Mouse (Mus musculus) ES-Bruce4 (cell line): ENCODE measurements around the gene Unc5cl. TPM values are rescaled to one million over a fixed set of nuclear protein-coding genes. Genes with fewer than 3 reads are reported as not detected.

Experiments used
- H3K27ac ChIP-seq: 2 replicates; pipeline ENCODE4 v1.5.1; 2012; ENCODE audit warnings: low read length, inconsistent platforms; ENCODE audit not compliant: insufficient read depth
- H3K27me3 ChIP-seq: 2 replicates; pipeline ENCODE4 v1.6.1; 2012; ENCODE audit warnings: mild to moderate bottlenecking, low read length, inconsistent platforms; ENCODE audit not compliant: control insufficient read depth, poor library complexity, insufficient read depth, severe bottlenecking
- H3K36me3 ChIP-seq: 2 replicates; pipeline ENCODE4 v1.6.1; 2012; ENCODE audit warnings: inconsistent platforms, mild to moderate bottlenecking, low read length, moderate library complexity; ENCODE audit not compliant: control insufficient read depth, poor library complexity, insufficient read depth, severe bottlenecking
- H3K4me1 ChIP-seq: one replicate; pipeline ENCODE4 v1.8.1; 2011; ENCODE audit warnings: low read length; ENCODE audit not compliant: control insufficient read depth, insufficient read depth
- H3K4me3 ChIP-seq: 2 replicates; pipeline ENCODE4 v1.5.1; 2011; ENCODE audit warnings: low read depth, mild to moderate bottlenecking, low read length
- H3K9ac ChIP-seq: 2 replicates; pipeline ENCODE4 v1.6.1; 2012; ENCODE audit warnings: low read depth, mild to moderate bottlenecking, inconsistent platforms; ENCODE audit not compliant: poor library complexity, severe bottlenecking
- H3K9me3 ChIP-seq: replicated peaks from 2 replicates; pipeline ENCODE4 v1.6.1; 2012; ENCODE audit warnings: mild to moderate bottlenecking, low read length, inconsistent platforms; ENCODE audit not compliant: control insufficient read depth, poor library complexity, insufficient read depth, severe bottlenecking
- CTCF ChIP-seq: IDR thresholded peaks from one replicate; pipeline ENCODE4 v1.8.1; 2011; ENCODE audit warnings: low read depth, low read length
- EP300 ChIP-seq: IDR thresholded peaks from 2 replicates; pipeline ENCODE4 v1.6.1; 2011; ENCODE audit warnings: low read depth, low read length; ENCODE audit not compliant: insufficient read depth
- POLR2A ChIP-seq: IDR thresholded peaks from one replicate; pipeline ENCODE4 v1.8.1; 2011; ENCODE audit warnings: low read length; ENCODE audit not compliant: insufficient read depth
- polyA plus RNA-seq: library from polyadenylated mRNA; stranded (reverse); fragments of >200 nt; gene quantifications from 2 replicates; pipeline ENCODE4 v1.2.4, GENCODE M21; 2011; ENCODE audit warnings: low read depth; ENCODE audit not compliant: missing spikeins, insufficient read depth, insufficient read length

The Unc5cl gene
- polyA plus RNA-seq, 1 experiment, result 0.90 TPM

DNA sequence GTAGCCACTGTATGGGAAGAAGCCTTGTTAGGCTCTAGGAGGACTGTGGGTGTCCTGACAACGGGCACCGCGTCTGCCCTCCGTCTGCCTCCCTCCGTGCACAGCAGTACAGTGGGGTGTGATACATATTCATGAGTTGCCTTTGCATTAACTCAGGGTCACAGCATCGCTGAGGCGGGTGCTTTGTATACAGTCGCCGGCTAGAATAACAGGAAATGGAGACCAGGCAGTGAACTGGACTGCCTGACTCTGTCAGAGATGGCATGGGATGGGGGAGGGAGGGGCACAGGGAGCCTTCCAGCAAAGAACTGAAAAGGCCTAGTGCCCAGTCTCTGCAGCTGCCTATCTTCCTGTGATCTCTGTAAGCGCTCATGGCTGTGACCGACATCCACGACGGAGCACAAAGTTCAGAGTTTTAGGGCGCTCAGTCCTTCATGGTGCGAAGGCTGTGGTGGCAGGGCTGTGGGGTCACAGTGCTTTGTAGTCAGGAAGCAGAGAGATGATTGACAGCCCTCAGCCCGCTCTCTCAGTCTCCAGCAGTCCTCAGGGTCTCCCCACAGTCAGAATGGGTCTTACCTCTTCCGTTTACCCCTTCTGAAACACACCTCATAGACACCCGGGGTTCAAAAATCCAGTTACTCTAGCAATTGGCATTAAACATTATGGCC, 58.0 kb downstream of the Unc5cl start:
- Histone ChIP-seq H3K36me3 (no peaks in the 10 kb centered on the region), H3K4me3 (no peak overlapping the region), H3K27me3 (no peaks in the 10 kb centered on the region), H3K27ac (no peak overlapping the region), H3K9ac (no peak overlapping the region), H3K4me1 (no peaks in the 10 kb centered on the region), H3K9me3 (no peaks in the 10 kb centered on the region)
- TF ChIP-seq CTCF (no peak), POLR2A (no peak), EP300 (no peak)

DNA sequence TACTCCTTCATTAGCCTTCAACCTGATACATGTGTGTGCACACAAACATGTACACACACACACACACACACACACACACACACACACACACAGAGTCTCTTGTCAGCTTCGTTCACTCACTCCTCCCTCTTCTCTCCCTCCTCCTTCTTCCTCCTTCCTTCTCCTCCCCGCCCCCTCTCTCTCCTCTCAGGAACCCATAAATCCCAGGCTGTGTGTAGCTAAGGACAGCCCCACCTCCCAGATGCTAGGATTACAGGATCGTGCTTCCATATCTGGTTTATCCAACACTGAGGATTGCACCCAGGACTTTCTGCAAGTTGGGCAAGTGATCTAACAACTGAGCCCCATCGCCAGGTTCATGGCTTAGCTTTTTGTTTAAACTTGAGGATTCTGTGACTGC, 59.9 kb downstream of the Unc5cl start:
- H3K9ac ChIP-seq, result no peak overlapping the region
- no peak overlapping the region for H3K27ac ChIP-seq

DNA sequence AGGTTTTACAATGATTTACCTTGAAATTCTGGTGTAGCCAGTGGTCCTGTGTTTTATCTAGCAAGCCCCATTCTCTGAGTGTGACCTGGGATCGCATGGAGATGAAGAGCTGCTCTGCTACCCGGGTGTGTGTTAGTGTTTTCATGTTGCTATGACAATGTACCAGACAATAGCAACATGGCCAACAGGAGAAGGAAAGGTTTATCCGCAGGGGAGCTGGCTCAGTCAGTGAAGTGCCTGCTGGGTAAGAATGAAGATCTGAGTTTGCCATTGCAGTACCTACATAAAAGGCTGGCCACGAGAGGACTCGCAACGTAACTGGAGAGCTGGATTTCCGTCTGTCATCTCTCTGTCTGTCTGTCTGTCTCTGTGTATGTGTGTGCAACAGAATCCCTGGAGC, 64.3 kb downstream of the Unc5cl start:
- Histone ChIP-seq H3K4me3 (no peak overlapping the region), H3K4me1 (no peaks in the 10 kb centered on the region), H3K27me3 (no peaks in the 10 kb centered on the region), H3K9me3 (peaks cover 5% of the 10 kb centered on the region; the same call in 1 of the 2 replicates), H3K9ac (no peak overlapping the region), H3K36me3 (no peaks in the 10 kb centered on the region), H3K27ac (no peak overlapping the region)
- TF ChIP-seq POLR2A (no peak), CTCF (no peak), EP300 (no peak)

More for the DNA sequence above, 59.9 kb downstream of the Unc5cl start:
- no peaks in the 10 kb centered on the region for H3K9me3 ChIP-seq
- H3K36me3 ChIP-seq, result no peaks in the 10 kb centered on the region
- H3K27me3 ChIP-seq, result no peaks in the 10 kb centered on the region
- TF ChIP-seq EP300 (no peak), CTCF (no peak), POLR2A (no peak)
- H3K4me3 ChIP-seq, result no peak overlapping the region
- H3K4me1 ChIP-seq, result no peaks in the 10 kb centered on the region

DNA sequence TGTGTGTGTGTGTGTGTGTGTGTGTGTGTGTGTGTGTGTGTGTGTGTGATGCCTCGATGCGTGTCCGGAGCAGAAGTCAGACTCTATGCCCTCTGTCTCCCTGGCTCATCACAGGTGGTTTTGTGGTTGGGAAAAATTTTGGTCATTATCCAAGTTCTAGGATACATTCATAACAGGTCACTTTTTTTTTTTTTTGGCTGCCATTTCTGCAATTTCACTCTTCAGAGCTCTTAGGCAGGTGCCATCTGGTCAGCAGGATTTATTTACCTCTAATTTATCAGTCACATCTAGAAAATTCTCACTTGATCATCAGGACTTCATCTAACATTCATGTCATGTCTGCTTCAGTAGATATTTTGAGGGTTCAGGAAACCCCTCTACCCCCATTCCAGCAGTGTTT, 65.7 kb downstream of the Unc5cl start:
- Histone ChIP-seq H3K4me3 (no peak overlapping the region), H3K36me3 (no peaks in the 10 kb centered on the region), H3K9me3 (peaks cover 5% of the 10 kb centered on the region; the same call in 1 of the 2 replicates), H3K4me1 (no peaks in the 10 kb centered on the region), H3K27me3 (no peaks in the 10 kb centered on the region), H3K9ac (no peak overlapping the region), H3K27ac (no peak overlapping the region)
- no peak for TF ChIP-seq EP300
- no peak for TF ChIP-seq POLR2A
- no peak for TF ChIP-seq CTCF

DNA sequence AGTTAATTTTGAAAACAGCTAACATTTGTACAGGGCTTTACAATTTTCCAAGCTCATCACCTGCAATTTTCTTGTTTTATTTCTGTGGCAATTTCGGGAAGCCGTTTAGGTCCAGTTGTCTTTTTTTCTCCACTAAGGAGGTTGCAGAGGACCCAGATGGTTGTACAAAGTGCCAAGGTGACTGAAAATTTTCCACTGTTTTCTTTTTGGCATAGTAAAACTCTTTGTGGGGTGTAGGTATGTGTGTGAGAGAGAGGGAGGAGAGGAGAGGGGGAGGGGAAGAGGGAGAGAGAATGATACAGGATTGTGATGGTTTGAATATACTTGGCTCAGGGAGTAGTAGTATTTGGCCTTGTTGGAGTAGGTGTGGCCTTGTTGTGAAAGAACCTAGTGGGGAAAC, 68.4 kb downstream of the Unc5cl start:
- no peak overlapping the region for H3K4me3 ChIP-seq
- no peak overlapping the region for H3K9ac ChIP-seq
- no peaks in the 10 kb centered on the region for H3K27me3 ChIP-seq
- no peaks in the 10 kb centered on the region for H3K36me3 ChIP-seq
- H3K9me3 ChIP-seq, result peaks cover 5% of the 10 kb centered on the region; the same call in 1 of the 2 replicates
- TF ChIP-seq CTCF, result no peak
- no peak for TF ChIP-seq POLR2A
- TF ChIP-seq EP300, result no peak
- no peak overlapping the region for H3K27ac ChIP-seq
- H3K4me1 ChIP-seq, result no peaks in the 10 kb centered on the region

DNA sequence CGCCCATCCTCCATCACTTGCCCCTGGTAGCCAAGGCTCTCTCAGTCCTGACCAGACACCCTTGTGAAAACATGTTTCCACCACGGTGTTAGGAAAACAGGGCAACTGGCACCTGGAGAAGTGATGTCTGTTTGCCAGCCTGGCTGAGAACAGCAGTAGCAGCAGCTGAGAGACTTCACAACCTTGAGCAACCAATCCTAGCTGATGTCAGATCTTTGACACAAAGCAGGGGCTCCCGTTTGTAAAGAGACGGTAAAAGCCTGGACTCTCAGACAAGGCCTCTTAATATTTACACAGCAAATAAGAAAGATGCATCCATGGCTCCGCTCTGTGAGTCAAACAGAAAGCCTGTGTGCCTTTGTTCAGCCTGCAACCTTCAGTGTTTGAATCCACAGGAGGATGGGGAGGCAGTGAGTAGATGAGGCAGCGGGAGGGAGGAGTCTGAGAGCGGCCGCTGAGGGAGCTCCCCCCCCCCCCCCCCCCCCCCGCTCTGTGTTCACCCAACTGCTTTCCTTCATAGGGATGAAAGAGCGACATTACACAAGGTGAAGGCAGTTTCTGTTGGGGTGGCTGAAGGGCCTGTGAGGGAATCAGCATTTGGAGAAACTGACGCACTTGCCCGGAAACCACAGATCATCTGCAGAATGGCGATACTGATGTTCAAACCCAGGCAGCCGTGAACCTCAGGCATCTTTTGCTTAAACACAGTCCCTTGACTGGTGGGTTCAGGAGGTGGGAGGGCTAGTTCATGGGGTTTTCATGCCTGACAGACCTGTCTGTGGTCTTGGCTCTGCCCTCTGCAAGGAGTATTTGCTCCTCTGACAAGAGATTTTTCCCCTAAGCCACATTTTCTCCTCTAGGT, 79.4 kb downstream of the Unc5cl start:
- H3K36me3 ChIP-seq, result no peaks in the 10 kb centered on the region
- no peak overlapping the region for H3K27ac ChIP-seq
- H3K4me1 ChIP-seq, result no peaks in the 10 kb centered on the region
- TF ChIP-seq CTCF (no peak), EP300 (no peak), POLR2A (no peak)
- no peak overlapping the region for H3K4me3 ChIP-seq
- no peaks in the 10 kb centered on the region for H3K27me3 ChIP-seq
- no peak overlapping the region for H3K9ac ChIP-seq
- no peaks in the 10 kb centered on the region for H3K9me3 ChIP-seq
